Mouse (Mus musculus): ENCODE measurements around the gene Fam206a. TPM values are rescaled to one million over a fixed set of nuclear protein-coding genes. Genes with fewer than 3 reads are reported as not detected.

Fam206a gene
- total and polyA plus RNA-seq, 3 experiments: 7.7 to 50.6 (median 8.1) TPM

DNA sequence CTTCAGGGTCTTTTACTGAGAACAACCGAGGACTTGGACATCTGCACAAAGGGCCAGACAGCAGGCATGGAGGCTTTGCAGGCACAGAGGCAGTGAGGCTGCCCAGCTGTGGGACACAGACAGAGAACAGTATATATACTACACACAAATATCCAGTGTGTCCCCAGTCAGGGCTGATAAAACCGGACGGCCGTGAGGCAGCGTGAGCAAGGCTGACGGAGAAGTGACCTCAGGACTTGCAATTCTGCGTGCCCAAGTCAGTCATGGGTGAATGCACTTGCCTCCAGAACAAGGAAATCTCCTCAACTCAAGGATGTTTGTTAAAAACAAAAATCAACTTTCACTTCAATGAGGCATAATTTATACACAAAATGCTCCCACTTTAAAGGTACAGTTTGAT is 29.9 kb downstream of the Fam206a start:
- H3K9me3 ChIP-seq (replicated peaks): no peaks in the 10 kb centered on the region
- no peaks in the 10 kb centered on the region for H3K27me3 ChIP-seq (ENCODE audit: insufficient read depth, low read length)
- no peaks in the 10 kb centered on the region for H3K4me1 ChIP-seq (ENCODE audit: insufficient read depth, low read depth, low read length)
- TF ChIP-seq CTCF (IDR thresholded peaks at IDR 0.05; ENCODE audit: low read depth, low read length) (no peak), GATA2 (IDR thresholded peaks at IDR 0.05; ENCODE audit: borderline replicate concordance, low read depth, low read length) (no peak), GATA1 (IDR thresholded peaks at IDR 0.05; ENCODE audit: borderline replicate concordance, low read length) (no peak), TAL1 (conservative IDR thresholded peaks at IDR 0.05; ENCODE audit: low read depth, low read length) (no peak), POLR2AphosphoS5 (IDR thresholded peaks at IDR 0.05; ENCODE audit: insufficient replicate concordance, low read depth, low read length) (no peak)
- H3K4me3 ChIP-seq (ENCODE audit: low read depth, low read length): no peak overlapping the region
- no peak for DNase-seq (ENCODE audit: low spot score)
- peaks cover 51% of the 10 kb centered on the region for H3K36me3 ChIP-seq (replicated peaks)
- no peak for ATAC-seq (ENCODE audit: extremely low read depth, insufficient number of reproducible peaks, low FRiP score, poor library complexity, severe bottlenecking)

DNA sequence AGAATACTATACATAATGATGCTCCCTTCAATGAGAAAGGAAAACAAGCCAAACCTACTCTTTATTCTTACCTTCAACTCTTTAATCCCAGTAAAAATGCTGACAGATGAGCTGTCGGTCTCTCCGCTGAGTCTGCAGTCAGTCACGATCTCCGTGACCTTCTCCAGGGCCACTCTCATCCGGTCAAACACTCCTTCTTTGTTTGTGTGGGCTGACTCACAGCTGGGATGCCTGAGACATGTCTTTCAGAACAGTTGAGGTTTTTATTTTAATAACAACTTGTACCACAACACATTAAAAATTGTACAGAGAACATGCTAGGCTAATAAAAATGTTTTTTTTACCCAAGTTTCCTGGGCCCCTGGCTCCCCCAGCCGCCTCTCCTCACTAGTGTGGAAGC is 35.5 kb downstream of the Fam206a start:
- Histone ChIP-seq H3K36me3 (replicated peaks) (peaks cover 52% of the 10 kb centered on the region), H3K9me3 (replicated peaks) (no peaks in the 10 kb centered on the region), H3K27me3 (ENCODE audit: insufficient read depth, low read length) (no peaks in the 10 kb centered on the region), H3K4me3 (ENCODE audit: low read depth, low read length) (no peak overlapping the region), H3K4me1 (ENCODE audit: insufficient read depth, low read depth, low read length) (no peaks in the 10 kb centered on the region)
- TF ChIP-seq GATA1 (IDR thresholded peaks at IDR 0.05; ENCODE audit: borderline replicate concordance, low read length) (no peak), CTCF (IDR thresholded peaks at IDR 0.05; ENCODE audit: low read depth, low read length) (no peak), TAL1 (conservative IDR thresholded peaks at IDR 0.05; ENCODE audit: low read depth, low read length) (no peak), POLR2AphosphoS5 (IDR thresholded peaks at IDR 0.05; ENCODE audit: insufficient replicate concordance, low read depth, low read length) (no peak), GATA2 (IDR thresholded peaks at IDR 0.05; ENCODE audit: borderline replicate concordance, low read depth, low read length) (no peak)
- ATAC-seq (ENCODE audit: extremely low read depth, insufficient number of reproducible peaks, low FRiP score, poor library complexity, severe bottlenecking) (no peak), DNase-seq (ENCODE audit: low spot score) (no peak)

DNA sequence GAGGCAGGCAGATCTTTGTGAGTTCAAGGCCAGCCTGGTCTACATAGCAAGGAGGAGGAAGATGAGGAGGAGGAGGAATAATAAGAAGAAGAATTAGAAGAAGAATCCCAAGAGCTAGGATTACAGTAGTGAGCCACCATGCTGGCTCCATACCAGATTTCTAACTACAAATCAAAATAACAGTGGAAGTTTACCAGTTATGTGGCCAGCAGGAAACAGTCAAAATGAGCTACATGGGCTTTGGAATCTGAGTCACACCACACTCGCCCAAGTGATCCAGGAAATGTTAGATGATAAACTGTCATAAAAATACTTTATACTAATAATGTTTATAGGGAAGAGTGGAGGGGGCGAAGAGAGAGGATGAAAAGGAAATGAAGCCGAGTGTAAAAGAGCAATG is 38.2 kb downstream of the Fam206a start:
- H3K36me3 ChIP-seq (replicated peaks): peaks cover 48% of the 10 kb centered on the region
- no peak for ATAC-seq (ENCODE audit: extremely low read depth, insufficient number of reproducible peaks, low FRiP score, poor library complexity, severe bottlenecking)
- peaks cover 3% of the 10 kb centered on the region; the same call in 1 of the 2 replicates for H3K9me3 ChIP-seq (replicated peaks)
- H3K4me3 ChIP-seq (ENCODE audit: low read depth, low read length): no peak overlapping the region
- DNase-seq (ENCODE audit: low spot score): no peak
- H3K4me1 ChIP-seq (ENCODE audit: insufficient read depth, low read depth, low read length): no peaks in the 10 kb centered on the region
- TF ChIP-seq GATA2 (IDR thresholded peaks at IDR 0.05; ENCODE audit: borderline replicate concordance, low read depth, low read length): no peak
- TF ChIP-seq GATA1 (IDR thresholded peaks at IDR 0.05; ENCODE audit: borderline replicate concordance, low read length): no peak
- TF ChIP-seq POLR2AphosphoS5 (IDR thresholded peaks at IDR 0.05; ENCODE audit: insufficient replicate concordance, low read depth, low read length): no peak
- no peak for TF ChIP-seq TAL1 (conservative IDR thresholded peaks at IDR 0.05; ENCODE audit: low read depth, low read length)
- no peak for TF ChIP-seq CTCF (IDR thresholded peaks at IDR 0.05; ENCODE audit: low read depth, low read length)
- no peaks in the 10 kb centered on the region for H3K27me3 ChIP-seq (ENCODE audit: insufficient read depth, low read length)

DNA sequence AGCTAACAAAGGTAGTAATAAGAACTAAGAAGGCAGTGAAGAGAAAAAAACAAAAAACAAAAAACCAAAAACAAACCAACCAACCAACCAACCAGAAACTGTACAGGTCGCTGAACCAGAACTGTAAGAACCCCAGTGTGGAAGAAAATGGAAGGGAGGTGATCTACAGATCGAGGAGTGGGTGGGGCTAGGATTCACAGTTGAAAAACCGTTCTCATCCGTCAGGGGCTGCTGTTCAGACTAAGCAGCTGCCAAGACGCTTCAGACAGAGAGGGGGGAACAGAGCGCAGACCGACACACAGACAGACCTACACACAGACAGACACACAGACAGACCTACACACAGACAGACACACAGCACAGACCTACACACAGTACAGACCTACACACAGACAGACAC is 40.4 kb downstream of the Fam206a start:
- Histone ChIP-seq H3K9me3 (replicated peaks) (peaks cover 3% of the 10 kb centered on the region; the same call in 1 of the 2 replicates), H3K27me3 (ENCODE audit: insufficient read depth, low read length) (no peaks in the 10 kb centered on the region), H3K4me1 (ENCODE audit: insufficient read depth, low read depth, low read length) (no peaks in the 10 kb centered on the region), H3K36me3 (replicated peaks) (peaks cover 43% of the 10 kb centered on the region), H3K4me3 (ENCODE audit: low read depth, low read length) (no peak overlapping the region)
- DNase-seq (ENCODE audit: low spot score): no peak
- no peak for TF ChIP-seq CTCF (IDR thresholded peaks at IDR 0.05; ENCODE audit: low read depth, low read length)
- TF ChIP-seq POLR2AphosphoS5 (IDR thresholded peaks at IDR 0.05; ENCODE audit: insufficient replicate concordance, low read depth, low read length): no peak
- TF ChIP-seq TAL1 (conservative IDR thresholded peaks at IDR 0.05; ENCODE audit: low read depth, low read length): no peak
- no peak for TF ChIP-seq GATA1 (IDR thresholded peaks at IDR 0.05; ENCODE audit: borderline replicate concordance, low read length)
- TF ChIP-seq GATA2 (IDR thresholded peaks at IDR 0.05; ENCODE audit: borderline replicate concordance, low read depth, low read length): no peak
- ATAC-seq (ENCODE audit: extremely low read depth, insufficient number of reproducible peaks, low FRiP score, poor library complexity, severe bottlenecking): no peak

DNA sequence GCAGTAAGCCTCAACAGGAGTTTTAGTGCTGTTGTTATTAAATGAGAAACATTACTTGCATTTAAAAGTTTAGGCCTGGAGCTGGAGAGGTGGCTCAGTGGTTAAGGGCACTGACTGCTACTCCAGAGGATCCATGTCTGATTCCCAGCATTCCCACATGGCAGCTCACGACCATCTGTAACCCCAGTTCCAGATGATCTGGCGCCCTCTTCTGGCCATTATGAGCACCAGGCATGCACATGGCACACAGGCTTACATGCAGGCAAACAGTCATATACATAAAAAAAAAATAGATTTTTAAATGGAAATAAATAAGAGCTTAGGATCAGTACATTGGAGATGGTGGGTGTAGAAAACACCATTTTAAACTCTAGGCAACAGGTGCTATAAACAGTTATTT is 41.8 kb downstream of the Fam206a start:
- H3K9me3 ChIP-seq (replicated peaks): peaks cover 3% of the 10 kb centered on the region; the same call in 1 of the 2 replicates
- no peak overlapping the region for H3K4me3 ChIP-seq (ENCODE audit: low read depth, low read length)
- no peaks in the 10 kb centered on the region for H3K27me3 ChIP-seq (ENCODE audit: insufficient read depth, low read length)
- DNase-seq (ENCODE audit: low spot score) (no peak), ATAC-seq (ENCODE audit: extremely low read depth, insufficient number of reproducible peaks, low FRiP score, poor library complexity, severe bottlenecking) (no peak)
- TF ChIP-seq CTCF (IDR thresholded peaks at IDR 0.05; ENCODE audit: low read depth, low read length): no peak
- TF ChIP-seq GATA1 (IDR thresholded peaks at IDR 0.05; ENCODE audit: borderline replicate concordance, low read length): no peak
- no peak for TF ChIP-seq TAL1 (conservative IDR thresholded peaks at IDR 0.05; ENCODE audit: low read depth, low read length)
- TF ChIP-seq GATA2 (IDR thresholded peaks at IDR 0.05; ENCODE audit: borderline replicate concordance, low read depth, low read length): no peak
- TF ChIP-seq POLR2AphosphoS5 (IDR thresholded peaks at IDR 0.05; ENCODE audit: insufficient replicate concordance, low read depth, low read length): no peak
- H3K36me3 ChIP-seq (replicated peaks): peaks cover 36% of the 10 kb centered on the region
- no peaks in the 10 kb centered on the region for H3K4me1 ChIP-seq (ENCODE audit: insufficient read depth, low read depth, low read length)

DNA sequence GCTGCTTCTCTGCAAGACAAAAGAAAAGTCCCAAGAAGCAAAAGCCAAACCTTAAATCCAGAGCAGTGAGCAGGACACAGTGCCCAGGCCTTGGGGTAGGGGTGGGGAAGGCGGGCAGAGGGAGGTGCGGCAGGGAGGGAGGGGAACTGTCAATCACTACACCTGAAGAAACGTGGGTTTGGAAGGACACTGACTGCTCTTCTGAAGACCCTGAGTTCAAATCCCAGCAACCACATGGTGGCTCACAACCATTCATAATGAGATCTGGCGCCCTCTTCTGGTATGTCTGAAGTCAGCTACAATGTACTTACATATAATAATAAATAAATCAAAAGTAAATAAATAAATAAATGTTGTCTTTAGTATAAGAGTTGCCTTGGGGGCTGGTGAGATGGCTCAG is 42.8 kb downstream of the Fam206a start:
- no peak for TF ChIP-seq TAL1 (conservative IDR thresholded peaks at IDR 0.05; ENCODE audit: low read depth, low read length)
- no peak for TF ChIP-seq GATA1 (IDR thresholded peaks at IDR 0.05; ENCODE audit: borderline replicate concordance, low read length)
- no peak for TF ChIP-seq CTCF (IDR thresholded peaks at IDR 0.05; ENCODE audit: low read depth, low read length)
- no peak for TF ChIP-seq GATA2 (IDR thresholded peaks at IDR 0.05; ENCODE audit: borderline replicate concordance, low read depth, low read length)
- TF ChIP-seq POLR2AphosphoS5 (IDR thresholded peaks at IDR 0.05; ENCODE audit: insufficient replicate concordance, low read depth, low read length): no peak
- DNase-seq (ENCODE audit: low spot score) (no peak), ATAC-seq (ENCODE audit: extremely low read depth, insufficient number of reproducible peaks, low FRiP score, poor library complexity, severe bottlenecking) (no peak)
- no peaks in the 10 kb centered on the region for H3K27me3 ChIP-seq (ENCODE audit: insufficient read depth, low read length)
- peaks cover 34% of the 10 kb centered on the region for H3K36me3 ChIP-seq (replicated peaks)
- no peaks in the 10 kb centered on the region for H3K4me1 ChIP-seq (ENCODE audit: insufficient read depth, low read depth, low read length)
- peaks cover 3% of the 10 kb centered on the region; the same call in 1 of the 2 replicates for H3K9me3 ChIP-seq (replicated peaks)
- no peak overlapping the region for H3K4me3 ChIP-seq (ENCODE audit: low read depth, low read length)
